Mouse (Mus musculus) gastrocnemius, postnatal 36 days (tissue): ENCODE measurements around the gene Map3k9. TPM values are rescaled to one million over a fixed set of nuclear protein-coding genes. Genes with fewer than 3 reads are reported as not detected.

Experiments used
- DNase-seq, 2 experiments: peaks; one replicate each; pipeline ENCODE4 v3.0.0; 2022
- intact Hi-C: fragments of 180-260 bp; cut with DNase I; formaldehyde crosslinking; loops from one replicate; pipeline ENCODE4 v1.15.1; 2025
- total RNA-seq, 2 experiments: library from RNA; stranded (reverse); gene quantifications; 2 replicates each; pipeline ENCODE4 v1.2.3; 2021

Gene Map3k9
- total RNA-seq, 2 experiments from 2014 or later = 0.07 to 0.10 TPM

DNA sequence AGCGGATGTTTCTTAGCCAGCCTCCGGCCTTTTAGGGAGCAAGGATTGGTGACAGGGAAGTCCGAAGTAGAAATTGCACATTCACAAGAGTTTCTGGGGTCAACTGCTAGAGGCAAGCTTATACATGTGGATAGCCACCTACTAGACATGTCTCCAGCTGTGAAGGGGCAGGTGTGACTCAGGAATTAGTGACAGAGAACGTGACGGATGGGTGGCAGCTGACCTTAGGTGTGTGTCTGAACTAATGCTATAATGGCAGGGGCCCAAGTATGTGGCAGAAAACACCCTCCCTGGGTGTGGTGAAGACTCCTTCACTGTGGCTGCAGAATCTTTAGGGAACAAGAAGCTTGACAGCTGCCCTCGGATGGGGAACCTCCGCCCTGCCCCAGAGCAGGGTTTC lies 57.6 kb downstream of the Map3k9 start:
- intact Hi-C loops = no loop called here
- DNase-seq = no peak

DNA sequence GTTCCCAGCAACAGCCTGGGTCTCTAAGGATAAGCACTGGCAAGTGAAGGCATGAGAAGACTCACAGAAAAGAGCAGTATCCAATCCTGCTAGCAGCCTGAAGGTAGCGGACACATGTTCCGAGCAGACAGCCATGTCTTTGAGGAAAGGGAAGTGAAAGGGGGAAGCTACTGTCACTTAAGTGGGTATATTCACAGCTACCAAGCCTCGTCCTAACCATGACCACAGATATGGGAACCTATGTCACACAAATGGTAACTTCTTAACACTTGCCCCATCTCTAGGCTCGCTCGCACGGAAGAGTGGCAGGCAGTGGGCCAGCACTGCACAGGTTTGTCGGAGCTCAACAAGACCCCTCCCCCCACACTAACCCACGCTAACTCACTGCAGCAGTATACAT lies 61.3 kb downstream of the Map3k9 start:
- intact Hi-C loops = no loop called here
- no peak for DNase-seq

DNA sequence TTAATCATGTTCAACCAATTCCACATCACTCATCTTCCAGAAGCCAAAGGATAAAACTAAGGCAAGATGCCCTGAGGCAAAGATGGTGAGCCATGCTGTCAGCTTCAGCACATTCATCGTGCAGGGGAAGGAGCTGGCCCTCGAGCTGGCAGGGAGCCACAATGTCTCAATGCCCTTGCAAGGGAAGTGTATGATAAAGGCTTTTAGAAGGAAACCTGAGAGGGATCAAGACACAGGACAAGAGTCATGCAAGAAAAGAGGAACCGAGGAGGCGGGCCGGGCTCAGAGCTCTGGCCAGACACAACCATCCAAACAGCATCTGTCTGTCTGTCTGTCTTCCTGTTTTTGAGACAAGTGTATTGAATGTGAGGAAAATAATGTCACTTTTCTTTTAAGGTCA lies 61.8 kb downstream of the Map3k9 start:
- intact Hi-C loops = no loop called here
- no peak for DNase-seq

DNA sequence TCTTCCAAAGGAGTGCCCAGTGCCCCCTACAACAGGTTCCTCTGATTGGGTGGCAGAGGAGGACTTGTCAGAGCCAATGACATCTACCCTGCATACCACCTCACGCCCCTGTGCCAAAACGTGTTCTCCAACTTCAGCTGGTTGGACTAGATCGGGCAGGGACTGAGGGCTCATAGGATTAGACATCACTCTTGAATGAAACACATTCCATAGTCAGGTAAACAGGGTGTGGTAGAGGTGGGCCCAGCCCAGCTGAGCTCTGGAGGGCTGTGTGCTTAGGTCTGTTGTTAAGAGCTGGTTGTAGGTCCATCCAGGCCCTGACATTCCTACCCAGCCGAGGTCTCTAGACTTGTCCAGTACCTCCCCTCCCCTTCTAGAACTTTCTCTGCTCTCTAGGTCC lies 68.4 kb downstream of the Map3k9 start:
- intact Hi-C loops = loop anchor here (5.0 kb wide), 1 partner anchor 640 kb away; no protein-coding TSS in a partner anchor

DNA sequence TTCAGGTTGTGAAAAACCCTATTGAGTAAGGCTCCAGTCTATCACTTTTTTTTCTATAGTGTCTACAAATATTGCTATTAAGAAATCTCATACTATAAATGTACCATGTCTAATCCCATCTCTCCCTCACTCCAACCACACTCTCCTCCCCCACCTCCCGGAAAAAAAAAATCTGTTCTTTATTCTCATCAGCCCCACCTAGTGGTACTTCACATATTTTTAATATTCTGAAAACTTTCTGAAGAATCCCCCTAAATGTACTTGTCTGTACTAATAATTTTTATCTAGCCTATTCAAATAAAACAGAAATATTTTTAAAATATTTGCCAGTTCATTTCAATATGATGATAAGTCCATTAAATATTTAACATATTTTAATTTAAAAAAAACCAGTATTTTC lies 78.1 kb downstream of the Map3k9 start:
- DNase-seq = no peak
- intact Hi-C loops = loop anchor here (2.0 kb wide), 1 partner anchor 84 kb away; no protein-coding TSS in a partner anchor

More for the DNA sequence above, 68.4 kb downstream of the Map3k9 start:
- no peak for DNase-seq

DNA sequence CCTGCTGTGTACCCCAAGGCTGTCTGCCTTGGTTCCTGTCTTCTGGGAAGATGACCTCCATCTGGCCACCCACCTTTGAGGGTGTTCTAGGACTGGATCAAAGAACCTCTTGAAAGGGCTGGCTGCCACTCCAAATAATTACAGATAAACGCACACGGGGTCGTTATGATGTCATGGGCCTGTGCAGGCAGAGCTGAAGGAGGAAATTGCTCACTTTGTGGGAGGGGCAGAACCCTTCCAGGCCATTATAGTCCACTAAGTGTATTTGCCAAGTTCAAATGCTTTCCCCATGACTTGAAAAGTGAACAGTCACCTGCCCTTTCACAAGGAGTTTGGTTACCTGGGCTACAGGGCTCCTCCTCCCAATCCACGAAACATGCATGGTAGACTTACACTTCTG lies 83.0 kb downstream of the Map3k9 start:
- no peak for DNase-seq
- intact Hi-C loops = no loop called here

DNA sequence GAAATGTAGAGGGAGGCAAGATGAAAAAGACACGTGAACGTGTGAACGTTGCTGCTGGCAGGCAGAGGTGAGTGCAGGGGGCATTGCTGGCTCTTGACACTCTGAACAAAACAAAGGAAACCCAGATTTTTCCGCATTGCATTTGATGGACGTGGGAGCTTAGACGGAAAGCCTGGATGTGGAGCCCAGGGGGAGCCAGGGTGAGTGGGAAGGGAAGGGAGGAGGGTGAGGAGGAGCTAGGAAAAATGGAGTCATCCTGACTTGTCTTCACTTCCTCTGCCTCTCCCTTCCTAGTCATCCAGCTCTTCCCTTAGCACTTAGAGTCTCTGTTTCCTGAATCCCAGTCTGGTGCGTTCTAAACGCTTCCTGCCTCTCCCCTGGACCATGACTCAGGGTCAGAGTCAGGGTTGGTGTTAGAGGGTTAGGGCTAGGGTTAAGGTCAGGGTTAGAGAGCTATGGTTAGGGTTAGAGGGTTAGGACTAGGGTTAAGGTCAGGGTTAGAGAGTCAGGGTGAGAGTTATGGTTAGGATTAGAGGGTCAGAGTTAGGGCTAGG lies 89.7 kb downstream of the Map3k9 start:
- intact Hi-C loops = no loop called here
- DNase-seq = no peak

DNA sequence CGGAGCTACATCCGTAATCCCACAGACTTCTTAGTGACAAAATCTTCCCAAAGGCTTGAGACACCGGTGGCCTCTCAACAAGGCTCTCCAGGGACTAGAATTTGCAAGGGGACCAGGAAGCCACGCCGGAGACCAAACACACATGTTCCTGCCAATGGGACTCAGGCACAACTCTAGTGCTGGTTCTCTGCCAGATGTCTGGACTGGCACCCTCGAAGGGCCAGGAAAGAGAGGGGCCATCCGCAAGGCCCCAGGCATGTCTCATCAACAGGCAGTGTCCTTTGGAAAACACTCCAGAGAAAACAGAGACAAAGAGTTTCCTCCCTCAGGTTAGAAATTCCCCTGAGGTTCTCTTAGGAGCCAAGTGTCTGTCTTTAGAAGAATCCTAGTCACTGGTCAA lies 90.2 kb downstream of the Map3k9 start:
- intact Hi-C loops = no loop called here
- no peak for DNase-seq

DNA sequence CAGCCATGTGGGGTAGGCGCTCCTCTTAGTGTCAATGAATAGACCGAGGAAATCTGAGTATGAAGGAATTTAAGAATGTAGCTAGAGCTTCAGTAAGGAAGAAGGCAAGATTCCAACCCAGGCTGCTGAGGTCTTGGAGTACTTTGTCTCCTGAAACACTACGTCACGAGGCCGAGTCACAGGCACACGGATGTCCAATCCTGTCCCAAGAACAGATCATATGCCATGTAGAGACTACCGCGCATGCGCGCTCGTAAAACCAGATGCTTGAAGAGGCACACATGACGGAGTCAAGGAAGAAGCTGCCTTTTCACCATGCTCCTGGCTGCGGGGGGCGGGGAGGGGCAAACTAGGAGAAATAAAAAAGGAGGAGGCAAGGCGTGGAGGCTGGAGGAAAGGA lies 90.9 kb downstream of the Map3k9 start:
- intact Hi-C loops = no loop called here
- DNase-seq = no peak

DNA sequence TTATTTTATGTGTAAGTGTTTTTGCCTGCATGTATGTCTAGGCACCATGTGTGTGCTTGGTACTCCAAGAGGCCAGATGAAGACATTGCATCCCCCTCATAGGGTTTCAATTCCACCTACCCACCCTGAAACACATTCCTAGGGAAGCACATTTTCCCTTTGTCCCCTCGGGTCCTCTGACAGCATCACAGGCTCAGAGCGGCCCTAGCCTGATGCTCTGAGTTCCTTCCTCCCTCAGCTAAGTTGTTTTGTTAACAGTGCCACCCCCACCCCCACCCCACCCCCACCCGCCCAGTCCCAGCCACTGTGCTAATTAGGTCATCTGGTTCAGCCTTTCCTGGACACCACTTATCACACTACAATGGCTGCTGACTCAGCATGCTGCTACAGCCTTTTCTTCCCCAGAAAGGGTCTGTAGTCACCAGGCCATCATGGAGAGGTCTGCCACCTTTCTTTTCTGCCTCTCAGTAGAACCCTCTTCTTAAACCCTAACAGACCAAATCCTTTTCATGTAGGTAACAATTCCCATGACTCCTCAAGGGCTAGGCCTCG lies 91.4 kb downstream of the Map3k9 start:
- intact Hi-C loops = no loop called here

DNA sequence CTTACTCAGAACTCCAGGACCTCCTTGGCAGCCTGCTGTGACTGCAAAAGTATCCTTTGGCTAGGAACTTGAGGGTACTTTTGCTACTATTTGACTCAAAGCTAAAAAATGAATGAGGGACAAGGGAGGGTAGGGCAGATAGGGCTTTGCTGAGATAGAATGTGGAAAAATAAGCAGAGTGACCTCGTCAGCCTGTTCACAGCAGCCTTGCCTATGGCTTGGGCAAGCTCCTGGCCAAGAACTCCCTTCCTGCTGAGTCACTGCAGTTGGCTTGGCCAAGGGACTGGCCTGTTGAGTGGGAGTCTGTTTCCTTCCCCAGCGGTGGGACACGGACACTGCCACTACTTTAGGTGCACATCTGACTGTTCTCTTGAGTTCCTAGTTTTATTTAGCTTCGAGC lies 92.4 kb downstream of the Map3k9 start:
- intact Hi-C loops = no loop called here
- DNase-seq = no peak

More for the DNA sequence above, 91.4 kb downstream of the Map3k9 start:
- no peak for DNase-seq

DNA sequence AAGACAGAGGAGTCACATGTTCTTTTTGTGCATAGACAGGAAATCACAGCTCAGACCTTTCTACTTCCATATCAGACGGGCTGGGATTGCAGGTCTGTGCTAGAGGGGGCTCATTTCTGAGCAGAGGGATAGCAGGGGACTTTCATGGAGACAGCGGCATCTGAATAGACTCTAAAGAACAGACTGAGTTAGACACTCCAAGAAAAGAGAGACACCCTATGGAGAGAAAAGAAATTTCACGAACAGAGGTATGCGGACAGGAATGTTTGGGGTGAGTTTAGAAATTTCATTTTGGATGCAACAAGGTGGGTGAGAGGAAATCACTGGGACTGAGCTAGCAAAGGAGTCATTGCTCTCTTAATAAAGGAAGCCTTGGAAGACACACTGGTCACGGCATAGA lies 93.1 kb downstream of the Map3k9 start:
- DNase-seq = no peak
- intact Hi-C loops = no loop called here

DNA sequence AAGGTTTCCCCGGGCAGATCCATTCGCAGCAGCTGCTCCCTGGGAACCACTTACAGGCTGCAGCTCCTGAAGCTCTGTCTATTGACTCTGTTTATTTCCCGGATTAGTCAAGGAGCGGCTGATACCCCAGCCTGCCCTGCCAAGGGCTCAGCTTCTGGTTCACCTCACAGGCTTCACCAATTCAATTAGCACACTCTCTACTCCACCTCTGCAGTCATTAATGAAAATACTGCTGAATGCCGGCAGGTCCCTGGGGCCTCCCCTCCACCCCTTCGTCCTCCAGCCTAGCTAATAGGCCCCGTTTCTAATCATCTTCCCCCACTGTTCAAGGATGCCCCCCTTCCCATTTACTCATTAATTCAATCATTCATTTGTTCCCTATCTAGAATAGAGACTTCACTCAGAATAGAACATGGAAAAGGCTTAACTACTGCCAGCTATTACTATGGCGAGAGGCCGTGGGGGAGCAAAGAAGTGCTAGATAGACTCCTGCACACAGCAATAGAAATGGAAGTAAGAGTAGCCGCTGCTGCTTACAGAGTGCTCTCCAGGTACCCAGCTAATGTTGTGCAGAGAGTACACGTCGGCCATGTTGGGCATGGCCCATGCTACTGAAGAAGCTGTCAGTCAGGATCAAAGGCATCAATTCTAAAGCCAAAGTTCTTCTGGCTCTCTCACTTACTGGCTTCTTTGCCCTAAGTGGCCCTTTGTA lies 94.4 kb downstream of the Map3k9 start:
- intact Hi-C loops = no loop called here
- no peak for DNase-seq

DNA sequence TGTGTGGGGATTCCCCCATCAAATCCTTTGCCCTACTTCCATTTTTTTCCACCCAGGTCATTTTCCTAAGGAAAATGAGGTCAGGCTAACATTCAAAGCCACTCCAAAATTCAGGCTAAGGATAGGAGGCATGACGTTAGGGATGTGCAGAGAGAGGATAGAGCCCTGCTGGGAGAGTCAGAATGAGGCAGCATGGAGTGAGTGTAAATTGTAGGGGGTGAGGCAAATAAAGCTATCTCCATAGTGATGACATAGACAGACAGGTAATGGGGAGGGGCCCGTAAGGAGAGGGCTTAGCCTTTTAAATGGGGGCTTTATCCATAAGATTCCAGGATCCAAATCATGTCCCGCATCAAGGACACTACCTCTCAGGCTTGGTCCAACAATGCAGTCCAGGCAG lies 95.0 kb downstream of the Map3k9 start:
- no peak for DNase-seq
- intact Hi-C loops = no loop called here

DNA sequence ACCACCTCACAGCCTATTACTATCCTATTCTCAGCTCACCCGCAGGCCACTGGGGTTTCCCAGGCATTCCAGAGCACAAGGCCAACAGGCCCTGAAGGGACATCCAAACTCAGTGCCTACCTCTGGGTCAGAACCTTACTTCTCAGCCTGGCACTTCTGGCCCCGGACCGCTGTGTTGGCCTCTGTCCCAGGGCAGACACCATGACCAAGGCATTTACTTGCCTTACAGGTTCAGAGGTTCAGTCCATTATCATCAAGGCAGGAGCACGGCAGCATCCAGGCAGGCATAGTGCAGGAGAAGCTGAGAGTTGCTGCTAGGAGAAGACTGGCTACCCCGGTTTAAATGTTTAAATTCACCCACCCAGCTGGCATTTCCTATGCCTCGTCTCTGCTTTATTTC lies 96.9 kb downstream of the Map3k9 start:
- intact Hi-C loops = no loop called here

DNA sequence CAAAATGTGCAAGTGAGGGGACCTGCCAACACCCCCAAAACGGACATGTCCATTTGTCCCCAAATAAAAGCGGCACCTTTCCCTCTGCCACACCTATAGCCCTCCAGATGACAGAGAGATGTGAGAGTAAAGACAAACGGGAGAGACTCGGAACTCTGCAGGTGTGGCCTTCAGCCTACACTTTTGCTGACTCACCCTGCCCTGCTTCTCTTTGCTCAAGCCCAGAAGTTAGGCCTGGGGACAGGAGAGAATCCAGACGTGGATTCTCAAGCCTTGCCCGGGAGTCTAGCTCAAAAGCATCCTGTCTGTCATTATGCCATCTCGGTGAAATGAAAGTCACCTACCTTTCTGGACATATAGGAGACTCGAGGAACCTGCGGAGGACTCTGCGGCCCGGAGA lies 97.6 kb downstream of the Map3k9 start:
- no peak for DNase-seq
- intact Hi-C loops = no loop called here

More for the DNA sequence above, 96.9 kb downstream of the Map3k9 start:
- no peak for DNase-seq

DNA sequence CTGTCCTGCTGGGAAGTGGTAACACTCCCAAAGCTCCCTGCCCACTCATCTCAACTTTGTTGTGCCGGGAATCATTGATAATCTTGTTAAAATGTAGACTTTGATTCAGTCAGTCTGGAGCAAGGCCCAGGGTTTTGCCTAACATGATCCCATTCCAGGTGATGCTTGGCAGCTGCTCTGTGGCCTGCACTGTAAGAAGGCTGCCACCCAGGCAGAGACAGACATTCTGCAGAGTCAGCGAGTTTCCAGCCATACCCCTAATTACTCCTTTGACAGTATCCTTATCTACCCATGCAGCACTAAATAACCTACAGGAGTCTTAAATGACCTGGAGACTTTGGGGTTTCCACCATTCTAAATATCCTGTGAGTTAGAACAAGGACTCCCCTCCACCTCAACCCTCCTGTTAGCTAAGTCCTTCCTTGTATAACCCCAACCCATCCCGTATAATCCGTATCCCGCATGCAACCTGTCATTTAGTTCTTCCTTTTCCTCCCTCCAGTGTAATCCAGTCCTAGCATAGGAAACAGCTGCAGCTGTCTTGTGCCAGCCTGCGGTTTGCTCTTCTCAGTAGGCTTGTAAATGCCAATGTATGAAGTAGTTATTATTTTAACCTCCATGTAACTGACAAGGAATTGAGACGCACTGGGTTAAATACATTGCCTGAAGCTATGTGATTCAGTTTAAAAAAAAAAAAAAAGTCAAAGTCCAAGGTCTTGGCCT lies 101.0 kb downstream of the Map3k9 start:
- DNase-seq = no peak
- intact Hi-C loops = no loop called here

DNA sequence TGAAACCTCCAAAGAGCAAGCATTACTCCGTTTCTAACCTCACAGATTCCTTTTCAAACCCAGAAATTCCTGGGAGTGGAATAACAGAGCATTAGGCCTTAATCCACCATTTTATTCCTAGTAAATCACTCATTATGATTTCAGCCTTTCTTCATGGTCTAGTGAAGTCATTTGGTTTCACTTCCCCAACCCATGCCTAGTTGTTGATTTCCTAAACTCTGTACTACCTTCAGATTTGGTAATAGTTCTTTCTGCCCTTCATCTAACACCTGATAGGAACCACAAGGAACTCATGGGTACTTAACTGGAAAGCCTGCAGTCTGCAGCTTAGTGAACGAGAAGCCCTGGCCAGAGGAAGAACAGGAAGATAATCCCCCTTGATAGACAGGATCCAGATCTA lies 105.4 kb downstream of the Map3k9 start:
- DNase-seq = no peak
- intact Hi-C loops = no loop called here
